Mouse (Mus musculus) WW6 (cell line): ENCODE measurements around the gene Gm12248.

Experiments
- DNase-seq: peaks from one replicate; pipeline ENCODE4 v3.0.0-alpha.2; 2013; ENCODE audit warnings: low read depth, low spot score

The Gm12248 gene

GRCm38 (mm10) chr11:58033635-58034034, 59.3 kb downstream of the Gm12248 start:
- no peak for DNase-seq

- DNase-seq: no peak
These were observed 61.8 kb downstream of the Gm12248 start for GRCm38 (mm10) chr11:58031176-58031575.

GRCm38 (mm10) chr11:58029869-58030268, 63.1 kb downstream of the Gm12248 start:
- no peak for DNase-seq

GRCm38 (mm10) chr11:58028981-58029380, 64.0 kb downstream of the Gm12248 start:
- no peak for DNase-seq

GRCm38 (mm10) chr11:58026860-58027259, 66.1 kb downstream of the Gm12248 start:
- DNase-seq: no peak

- no peak for DNase-seq
These were observed 66.6 kb downstream of the Gm12248 start for GRCm38 (mm10) chr11:58026337-58026736.

- no peak for DNase-seq
These were observed 67.1 kb downstream of the Gm12248 start for GRCm38 (mm10) chr11:58025881-58026280.

- DNase-seq: no peak
These were observed 68.3 kb downstream of the Gm12248 start for GRCm38 (mm10) chr11:58024671-58025070.

- no peak for DNase-seq
These were observed 68.7 kb downstream of the Gm12248 start for GRCm38 (mm10) chr11:58024271-58024670.

- no peak for DNase-seq
These were observed 71.3 kb downstream of the Gm12248 start for GRCm38 (mm10) chr11:58021618-58022017.

- no peak for DNase-seq
These were observed 71.8 kb downstream of the Gm12248 start for GRCm38 (mm10) chr11:58021095-58021494.

GRCm38 (mm10) chr11:58018701-58019100, 74.2 kb downstream of the Gm12248 start:
- DNase-seq: no peak

- no peak for DNase-seq
These were observed 74.6 kb downstream of the Gm12248 start for GRCm38 (mm10) chr11:58018287-58018686.

- DNase-seq: no peak
These were observed 75.5 kb downstream of the Gm12248 start for GRCm38 (mm10) chr11:58017422-58017821.

- no peak for DNase-seq
These were observed 76.6 kb downstream of the Gm12248 start for GRCm38 (mm10) chr11:58016371-58016770.

- DNase-seq: no peak
These were observed 77.6 kb downstream of the Gm12248 start for GRCm38 (mm10) chr11:58015339-58015738.

- DNase-seq: no peak
These were observed 78.3 kb downstream of the Gm12248 start for GRCm38 (mm10) chr11:58014604-58015003.
